Mouse (Mus musculus) adrenal gland, postnatal 0 days (tissue): ENCODE measurements around the gene Gpha2. TPM values are rescaled to one million over a fixed set of nuclear protein-coding genes. Genes with fewer than 3 reads are reported as not detected.

Experiments
- microRNA-seq: library from miRNA; unstranded; fragments of <30 nt; microRNA quantifications from one replicate; pipeline ENCODE4, GENCODE M21; 2016; ENCODE audit warnings: borderline replicate concordance; ENCODE audit not compliant: insufficient number of aligned reads
- polyA plus RNA-seq: library from polyadenylated mRNA; unstranded; fragments of >200 nt; fragmentation: Nextera tagmentation; extraction: Ambion mirVana; gene quantifications from 2 replicates; pipeline ENCODE4 v1.2.1, GENCODE M21; 2015

Gene Gpha2
- 148 and 158 TPM in 2 replicates for polyA plus RNA-seq

DNA sequence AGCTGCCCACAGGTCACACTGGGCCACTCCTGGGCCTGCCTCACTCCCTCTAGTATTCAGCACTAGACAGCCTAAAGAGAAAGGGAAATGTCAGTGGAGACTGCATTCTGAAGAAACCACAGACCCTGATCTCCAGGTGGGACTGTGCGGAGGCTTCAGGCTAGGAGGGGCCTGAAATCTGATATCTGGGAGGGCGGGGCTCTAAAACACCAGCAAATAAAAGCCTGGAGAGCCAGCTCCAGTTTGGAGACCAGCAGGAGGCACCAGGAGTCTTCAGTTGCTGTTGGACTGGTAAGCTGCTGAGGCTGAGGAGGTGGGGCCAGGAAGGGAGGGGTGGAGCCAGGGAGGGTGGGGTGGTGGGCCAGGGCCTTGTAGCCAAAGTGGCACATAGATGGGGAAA is at the start of gene Gpha2:
Gene Gpha2 (plus strand): TSS at position 246 of the 400 bp plus-strand sequence.

DNA sequence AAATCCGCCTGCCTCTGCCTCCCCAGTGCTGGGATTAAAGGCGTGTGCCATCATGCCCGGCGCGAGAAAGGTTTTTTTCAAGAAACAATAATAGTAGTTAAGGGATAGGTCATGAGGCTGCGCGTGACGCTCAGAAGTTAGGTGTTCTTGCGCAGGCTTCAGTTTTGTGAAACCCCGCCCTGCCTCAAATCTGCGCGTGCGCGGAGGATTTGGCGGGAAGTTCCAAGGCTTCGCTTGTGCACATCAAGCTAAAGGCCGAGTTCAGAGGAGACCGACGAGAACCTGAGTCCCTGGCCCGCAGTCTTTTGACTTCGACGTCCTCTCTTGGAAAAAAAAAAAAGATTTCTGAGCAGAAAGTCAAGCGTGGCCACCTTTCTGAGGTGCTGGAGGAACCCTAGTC is 42.0 kb upstream of the Gpha2 start, which contains the start of gene Majin:
Gene Majin (plus strand): TSS at position 258 of the 400 bp plus-strand sequence.

DNA sequence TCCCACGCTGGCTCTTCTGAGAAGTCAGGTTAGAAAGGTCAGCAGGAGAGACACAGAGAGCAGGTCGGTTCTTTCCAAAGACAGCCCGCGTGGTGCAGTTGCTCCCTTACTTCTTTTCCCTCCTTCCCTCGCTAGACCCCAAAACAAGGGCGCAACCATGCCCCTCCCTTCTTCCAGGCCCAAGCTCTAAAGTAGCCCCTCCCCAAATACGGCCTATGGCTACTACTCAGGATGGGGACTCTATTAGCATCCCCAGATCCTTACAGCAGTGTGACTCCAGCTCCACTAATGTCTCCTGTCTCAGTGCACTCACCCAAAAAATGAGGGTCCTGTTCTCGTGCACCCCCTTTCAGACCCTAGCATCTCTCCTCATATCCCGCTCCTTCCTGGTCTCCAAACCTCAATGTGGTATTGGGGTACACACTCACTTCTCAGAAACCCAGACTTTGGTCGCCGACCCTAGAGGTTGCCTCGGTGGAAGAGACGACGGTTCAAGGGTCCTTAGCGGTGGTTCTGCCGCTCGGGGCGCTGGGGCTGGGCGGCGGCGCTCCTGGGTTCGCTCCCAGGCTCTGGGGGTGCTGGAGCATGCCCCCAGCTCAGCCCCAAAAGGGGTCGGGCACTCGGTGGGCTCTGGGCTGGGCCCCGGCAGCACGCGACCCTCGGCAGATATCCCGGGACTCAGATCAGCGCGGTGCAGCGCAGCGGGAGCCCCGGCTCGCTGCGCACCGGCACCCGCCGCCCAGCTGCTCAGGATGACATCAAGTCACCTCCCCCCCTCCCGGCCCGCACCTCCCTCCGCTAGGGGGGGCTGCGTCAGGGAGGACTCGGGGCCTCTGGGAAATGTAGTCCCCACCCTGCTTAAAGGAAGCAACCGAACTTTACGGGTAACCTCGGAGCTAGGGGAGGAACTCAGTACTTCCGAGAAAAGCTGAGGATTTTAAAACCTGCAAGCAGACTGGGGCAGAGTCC is 9.2 kb downstream of the Gpha2 start, which contains the start of gene Ppp2r5b:
Gene Ppp2r5b (minus strand): TSS at position 789 of the 969 bp plus-strand sequence.

DNA sequence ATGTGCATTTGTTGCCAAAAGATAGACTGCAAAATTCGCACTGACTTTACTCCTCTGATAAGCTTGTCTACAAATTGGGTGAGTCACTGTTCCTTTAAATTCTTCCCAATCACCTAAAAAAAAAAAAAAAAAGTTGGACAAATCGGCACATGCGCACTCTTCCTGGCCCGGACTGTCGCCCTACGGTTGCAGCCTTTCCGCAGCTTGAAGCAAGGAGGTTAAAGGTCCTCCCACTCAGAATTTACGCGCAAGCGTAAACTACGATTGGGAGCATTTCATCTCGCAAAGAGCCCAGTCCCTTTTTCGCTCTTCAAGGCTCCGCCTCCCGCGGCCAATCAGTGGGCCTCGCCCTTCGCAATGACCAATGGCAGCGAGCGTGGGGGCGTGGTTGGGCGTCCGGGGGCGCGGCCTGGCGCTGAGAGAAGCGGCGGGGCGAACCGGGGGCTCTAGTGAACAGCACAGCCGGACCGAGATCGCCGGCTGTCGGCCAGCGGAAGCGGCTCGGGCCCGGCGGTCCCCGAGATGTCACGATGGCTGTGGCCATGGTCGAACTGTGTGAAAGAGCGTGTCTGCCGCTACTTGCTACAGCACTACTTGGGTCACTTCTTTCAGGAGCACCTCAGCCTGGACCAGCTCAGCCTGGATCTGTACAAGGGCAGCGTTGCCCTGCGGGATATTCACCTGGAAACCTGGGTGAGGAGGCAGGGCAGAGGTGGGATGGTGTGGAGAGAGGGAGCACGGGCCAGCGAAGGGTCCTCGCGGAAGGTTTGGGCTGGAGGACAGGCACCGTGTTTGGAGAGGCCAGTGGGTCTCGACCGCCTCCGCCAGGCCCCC is 15.3 kb downstream of the Gpha2 start, which contains the start of gene Atg2a:
Gene Atg2a (plus strand): TSS at position 395 of the 834 bp plus-strand sequence.

DNA sequence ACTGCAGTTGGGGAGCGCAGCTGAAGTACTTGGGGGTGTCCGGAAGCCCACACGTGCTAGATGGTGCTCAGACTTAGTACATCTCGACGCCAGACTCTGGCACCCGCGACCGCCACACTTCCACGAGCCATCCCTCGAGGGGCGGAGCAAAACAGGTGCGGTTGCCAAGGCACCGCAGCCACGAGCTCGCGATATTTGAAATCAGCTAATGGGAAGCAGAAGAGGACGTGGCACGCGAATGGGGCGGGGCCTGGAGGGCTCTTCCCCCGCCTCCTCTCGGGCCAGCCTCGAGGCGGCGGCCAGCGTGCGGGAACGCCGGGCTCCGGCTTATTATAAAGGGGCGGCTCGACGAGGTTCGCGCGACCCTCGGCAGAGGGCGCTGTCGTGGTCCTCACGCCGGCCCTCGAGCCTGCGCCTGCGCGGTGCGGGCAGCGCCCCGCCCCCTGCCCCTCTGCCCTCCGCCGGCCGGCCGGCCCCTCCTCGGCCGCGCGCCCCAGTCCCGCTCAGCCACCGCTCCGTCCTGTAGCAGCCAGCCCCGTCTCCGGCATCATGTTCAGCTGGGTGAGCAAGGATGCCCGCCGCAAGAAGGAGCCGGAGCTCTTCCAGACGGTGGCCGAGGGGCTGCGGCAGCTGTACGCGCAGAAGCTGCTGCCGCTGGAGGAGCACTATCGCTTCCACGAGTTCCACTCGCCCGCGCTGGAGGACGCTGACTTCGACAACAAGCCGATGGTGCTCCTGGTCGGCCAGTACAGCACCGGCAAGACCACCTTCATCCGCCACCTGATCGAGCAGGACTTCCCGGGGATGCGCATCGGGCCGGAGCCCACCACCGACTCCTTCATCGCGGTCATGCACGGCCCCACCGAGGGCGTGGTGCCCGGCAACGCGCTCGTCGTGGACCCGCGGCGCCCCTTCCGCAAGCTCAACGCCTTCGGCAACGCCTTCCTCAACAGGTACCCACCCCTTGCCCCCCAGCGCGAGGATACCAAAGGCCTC is 50.5 kb downstream of the Gpha2 start, which contains the start of gene Ehd1:
Gene Ehd1 (plus strand): TSS at position 300 of the 996 bp plus-strand sequence.

Small RNA genes within 50 kb of the gene (microRNA-seq; reads per million reads assigned to microRNA genes)
- 185 reads per million, percentile 53 among the genes with 10 or more reads in this experiment for gene Mir192
- 46.6 reads per million, percentile 34 among the genes with 10 or more reads in this experiment for gene Mir194-2

Other genes with a start within 250 kb of the Gpha2 start
- not detected in 2 replicates for gene Slc22a20, start 240.2 kb upstream of the Gpha2 start, polyA plus RNA-seq
- 13.9 and 14.2 TPM in 2 replicates for gene Capn1, start 210.5 kb upstream of the Gpha2 start, polyA plus RNA-seq
- 20.3 and 29.1 TPM in 2 replicates for gene Syvn1, start 179.8 kb upstream of the Gpha2 start, polyA plus RNA-seq
- 47.4 and 63.4 TPM in 2 replicates for gene Mrpl49, start 168.6 kb upstream of the Gpha2 start, polyA plus RNA-seq
- 839 and 888 TPM in 2 replicates for gene Fau, start 168.5 kb upstream of the Gpha2 start, polyA plus RNA-seq
- gene Znhit2, start 165.2 kb upstream of the Gpha2 start, polyA plus RNA-seq = 35.7 and 47.8 TPM in 2 replicates
- 14.7 and 17.7 TPM in 2 replicates for gene Tm7sf2, start 158.0 kb upstream of the Gpha2 start, polyA plus RNA-seq
- 44.2 and 52.3 TPM in 2 replicates for gene Vps51, start 149.1 kb upstream of the Gpha2 start, polyA plus RNA-seq
- not detected in 2 replicates for gene Tmem262, start 146.3 kb upstream of the Gpha2 start, polyA plus RNA-seq
- 0.28 and 0.91 TPM in 2 replicates for gene Gm28374, start 144.1 kb upstream of the Gpha2 start, polyA plus RNA-seq
- gene Zfpl1, start 141.4 kb upstream of the Gpha2 start, polyA plus RNA-seq = 47.0 and 62.8 TPM in 2 replicates
- 8.0 and 9.5 TPM in 2 replicates for gene Cdca5, start 141.4 kb upstream of the Gpha2 start, polyA plus RNA-seq
- gene AC131692.1, start 132.0 kb upstream of the Gpha2 start, polyA plus RNA-seq = 0.41 TPM in 1 of 2 replicates, not detected in the other
- gene Naaladl1, start 120.6 kb upstream of the Gpha2 start, polyA plus RNA-seq = 0.28 and 0.61 TPM in 2 replicates
- 28.5 and 29.2 TPM in 2 replicates for gene Sac3d1, start 107.7 kb upstream of the Gpha2 start, polyA plus RNA-seq
- gene Snx15, start 98.1 kb upstream of the Gpha2 start, polyA plus RNA-seq = 21.4 and 22.6 TPM in 2 replicates
- 0.47 and 0.60 TPM in 2 replicates for gene Batf2, start 85.4 kb upstream of the Gpha2 start, polyA plus RNA-seq
- gene Arl2, start 84.8 kb upstream of the Gpha2 start, polyA plus RNA-seq = 101 and 106 TPM in 2 replicates
- 0.46 and 0.73 TPM in 2 replicates for gene Majin, start 42.0 kb upstream of the Gpha2 start, polyA plus RNA-seq
- gene Ppp2r5b, start 9.5 kb downstream of the Gpha2 start, polyA plus RNA-seq = 41.5 and 44.1 TPM in 2 replicates
- 5.9 and 10.4 TPM in 2 replicates for gene Atg2a, start 15.3 kb downstream of the Gpha2 start, polyA plus RNA-seq
- 54.1 and 63.1 TPM in 2 replicates for gene Ehd1, start 50.3 kb downstream of the Gpha2 start, polyA plus RNA-seq
- gene Cdc42bpg, start 80.1 kb downstream of the Gpha2 start, polyA plus RNA-seq = 0.41 and 0.68 TPM in 2 replicates
- 30.4 and 42.3 TPM in 2 replicates for gene Men1, start 108.6 kb downstream of the Gpha2 start, polyA plus RNA-seq
- gene Map4k2, start 114.8 kb downstream of the Gpha2 start, polyA plus RNA-seq = 9.9 and 12.8 TPM in 2 replicates
- 57.7 and 73.4 TPM in 2 replicates for gene Sf1, start 137.3 kb downstream of the Gpha2 start, polyA plus RNA-seq
- 31.1 and 68.3 TPM in 2 replicates for gene Pygm, start 158.0 kb downstream of the Gpha2 start, polyA plus RNA-seq
- 51.9 and 104 TPM in 2 replicates for gene Rasgrp2, start 173.0 kb downstream of the Gpha2 start, polyA plus RNA-seq
- gene Nrxn2, start 192.4 kb downstream of the Gpha2 start, polyA plus RNA-seq = 5.9 and 8.9 TPM in 2 replicates